Mouse (Mus musculus) megakaryocyte, embryonic 14.5 days (primary cell): Measurements from ENCODE around the gene Apba1. TPM values are rescaled to one million over a fixed set of nuclear protein-coding genes. Genes with fewer than 3 reads are reported as not detected.

Experiments used
- H3K27me3 ChIP-seq: replicated peaks from 2 replicates; pipeline ENCODE3; 2012; ENCODE audit warnings: inconsistent platforms
- H3K36me3 ChIP-seq: replicated peaks from 2 replicates; pipeline ENCODE3; 2012; ENCODE audit warnings: low read length, inconsistent platforms, mixed read lengths
- H3K4me1 ChIP-seq: 2 replicates; pipeline ENCODE4 v1.6.1; 2012; ENCODE audit warnings: inconsistent platforms
- H3K4me3 ChIP-seq: replicated peaks from 2 replicates; pipeline ENCODE3; 2012; ENCODE audit warnings: moderate library complexity, mild to moderate bottlenecking, inconsistent platforms
- H3K9me3 ChIP-seq: 2 replicates; pipeline ENCODE4 v1.6.1; 2012; ENCODE audit warnings: inconsistent platforms
- FLI1 ChIP-seq: IDR thresholded peaks from 2 replicates; pipeline ENCODE4 v1.6.1; 2012; ENCODE audit warnings: low read length, inconsistent platforms, mixed read lengths
- GATA1 ChIP-seq: IDR thresholded peaks from 3 replicates; pipeline ENCODE4 v1.6.1; 2012; ENCODE audit warnings: mixed read lengths, low read length, inconsistent platforms, borderline replicate concordance
- polyA plus RNA-seq: library from polyadenylated mRNA; stranded (reverse); fragments of >175 nt; gene quantifications from 2 replicates; pipeline ENCODE4 v1.2.3, GENCODE M21; 2012; ENCODE audit warnings: low replicate concordance; ENCODE audit not compliant: insufficient read depth

Gene Apba1
- polyA plus RNA-seq, 1 experiment: 1.00 TPM

GRCm38 (mm10) chr19:23826251-23826650 lies 67.6 kb downstream of the Apba1 start:
- no peak for TF ChIP-seq GATA1
- TF ChIP-seq FLI1: no peak
- peaks cover 18% of the 10 kb centered on the region for H3K9me3 ChIP-seq
- no peaks in the 10 kb centered on the region for H3K4me1 ChIP-seq
- no peak overlapping the region for H3K4me3 ChIP-seq
- H3K27me3 ChIP-seq: no peaks in the 10 kb centered on the region
- H3K36me3 ChIP-seq: no peaks in the 10 kb centered on the region

DNA sequence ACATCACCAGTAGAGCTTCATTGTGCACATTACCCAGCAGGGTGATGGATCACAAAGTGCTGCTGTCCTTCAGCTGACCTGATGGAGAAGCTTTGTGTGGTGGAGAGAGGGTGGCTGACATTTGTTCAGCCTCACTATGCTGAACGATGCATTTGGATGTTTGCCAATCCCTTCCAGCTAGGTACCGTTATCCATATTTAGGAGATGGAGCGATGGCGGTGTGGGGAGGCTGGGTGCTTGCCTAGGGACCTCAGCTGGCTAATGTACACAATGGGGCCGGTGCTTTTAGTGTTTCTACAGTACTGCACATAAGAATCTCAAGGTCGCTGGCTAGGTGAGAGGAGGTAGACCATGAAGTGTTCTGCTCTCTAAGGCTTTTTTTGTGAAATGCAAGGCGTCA lies 72.1 kb downstream of the Apba1 start:
- Histone ChIP-seq H3K4me1 (no peaks in the 10 kb centered on the region), H3K4me3 (no peak overlapping the region), H3K9me3 (peaks cover 35% of the 10 kb centered on the region), H3K27me3 (no peaks in the 10 kb centered on the region), H3K36me3 (no peaks in the 10 kb centered on the region)
- TF ChIP-seq FLI1 (no peak), GATA1 (no peak)

GRCm38 (mm10) chr19:23833685-23834682 lies 75.3 kb downstream of the Apba1 start:
- no peak overlapping the region for H3K4me3 ChIP-seq
- no peaks in the 10 kb centered on the region for H3K27me3 ChIP-seq
- H3K4me1 ChIP-seq: no peaks in the 10 kb centered on the region
- H3K9me3 ChIP-seq: peaks cover 23% of the 10 kb centered on the region
- no peaks in the 10 kb centered on the region for H3K36me3 ChIP-seq
- TF ChIP-seq GATA1: no peak
- no peak for TF ChIP-seq FLI1

GRCm38 (mm10) chr19:23834721-23835120 lies 76.0 kb downstream of the Apba1 start:
- Histone ChIP-seq H3K4me1 (no peaks in the 10 kb centered on the region), H3K4me3 (no peak overlapping the region), H3K27me3 (no peaks in the 10 kb centered on the region), H3K9me3 (peaks cover 22% of the 10 kb centered on the region), H3K36me3 (no peaks in the 10 kb centered on the region)
- TF ChIP-seq GATA1 (no peak), FLI1 (no peak)

GRCm38 (mm10) chr19:23855832-23856231 lies 97.1 kb downstream of the Apba1 start:
- no peaks in the 10 kb centered on the region for H3K36me3 ChIP-seq
- no peaks in the 10 kb centered on the region for H3K4me1 ChIP-seq
- TF ChIP-seq FLI1 (no peak), GATA1 (no peak)
- no peaks in the 10 kb centered on the region for H3K27me3 ChIP-seq
- peaks cover 8% of the 10 kb centered on the region; the same call in 1 of the 2 replicates for H3K9me3 ChIP-seq
- no peak overlapping the region for H3K4me3 ChIP-seq

GRCm38 (mm10) chr19:23858091-23858490 lies 99.4 kb downstream of the Apba1 start:
- Histone ChIP-seq H3K4me1 (peaks cover 4% of the 10 kb centered on the region), H3K9me3 (peaks cover 8% of the 10 kb centered on the region; the same call in 1 of the 2 replicates), H3K36me3 (no peaks in the 10 kb centered on the region), H3K4me3 (no peak overlapping the region), H3K27me3 (no peaks in the 10 kb centered on the region)
- TF ChIP-seq GATA1 (no peak), FLI1 (no peak)

- TF ChIP-seq FLI1 (no peak), GATA1 (no peak)
- Histone ChIP-seq H3K9me3 (peaks cover 8% of the 10 kb centered on the region; the same call in 1 of the 2 replicates), H3K27me3 (no peaks in the 10 kb centered on the region), H3K4me1 (peaks cover 6% of the 10 kb centered on the region), H3K36me3 (no peaks in the 10 kb centered on the region), H3K4me3 (no peak overlapping the region)
Measured at GRCm38 (mm10) chr19:23858781-23859180, 100.1 kb downstream of the Apba1 start.

- Histone ChIP-seq H3K4me3 (no peak overlapping the region), H3K27me3 (no peaks in the 10 kb centered on the region), H3K36me3 (no peaks in the 10 kb centered on the region), H3K4me1 (peaks cover 6% of the 10 kb centered on the region), H3K9me3 (peaks cover 8% of the 10 kb centered on the region; the same call in 1 of the 2 replicates)
- no peak for TF ChIP-seq GATA1
- no peak for TF ChIP-seq FLI1
Measured at GRCm38 (mm10) chr19:23860151-23860820, 101.6 kb downstream of the Apba1 start.

GRCm38 (mm10) chr19:23862736-23863135 lies 104.0 kb downstream of the Apba1 start:
- Histone ChIP-seq H3K36me3 (no peaks in the 10 kb centered on the region), H3K9me3 (peaks cover 5% of the 10 kb centered on the region; the same call in 1 of the 2 replicates), H3K4me3 (no peak overlapping the region), H3K4me1 (peaks cover 12% of the 10 kb centered on the region), H3K27me3 (no peaks in the 10 kb centered on the region)
- TF ChIP-seq FLI1 (no peak), GATA1 (no peak)

GRCm38 (mm10) chr19:23863959-23864358 lies 105.3 kb downstream of the Apba1 start:
- Histone ChIP-seq H3K4me1 (peaks cover 12% of the 10 kb centered on the region), H3K9me3 (no peaks in the 10 kb centered on the region), H3K27me3 (peaks cover 2% of the 10 kb centered on the region), H3K36me3 (no peaks in the 10 kb centered on the region), H3K4me3 (no peak overlapping the region)
- TF ChIP-seq GATA1 (no peak), FLI1 (no peak)
